Mouse (Mus musculus) layer of hippocampus, postnatal 10 days (tissue): Measurements from ENCODE around the gene Plac9a. TPM values are rescaled to one million over a fixed set of nuclear protein-coding genes. Genes with fewer than 3 reads are reported as not detected.

Experiments
- DNase-seq, 2 experiments: peaks; one replicate each; pipeline ENCODE4 v3.0.0; 2021; ENCODE audit warnings: low spot score in 2 of 2
- total RNA-seq, 2 experiments: library from RNA; stranded (reverse); gene quantifications; 2 replicates each; pipeline ENCODE4 v1.2.3; 2021

The Plac9a gene
- total RNA-seq, 2 experiments from 2014 or later, result 2.6 TPM; not detected in 1

DNA sequence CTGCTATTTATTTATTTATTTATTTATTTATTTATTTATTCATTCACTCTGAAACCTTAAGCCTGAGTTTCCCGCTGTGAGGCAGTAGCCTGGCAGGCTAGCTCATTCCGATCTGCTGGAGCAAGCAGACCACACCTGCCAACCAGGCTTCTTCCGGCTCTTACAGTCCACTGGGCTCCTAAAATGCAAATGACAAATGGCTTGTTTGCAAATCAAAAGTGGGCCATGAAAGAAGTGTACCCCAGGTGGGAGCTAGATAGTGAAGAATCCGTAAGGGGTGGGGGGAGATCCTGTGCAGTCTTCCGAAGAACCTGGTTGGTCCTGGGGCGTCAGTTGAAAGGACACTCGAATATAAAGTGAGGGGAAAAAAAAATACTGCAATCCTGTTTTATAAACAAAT lies 61.9 kb downstream of the Plac9a start:
- no peak for DNase-seq

DNA sequence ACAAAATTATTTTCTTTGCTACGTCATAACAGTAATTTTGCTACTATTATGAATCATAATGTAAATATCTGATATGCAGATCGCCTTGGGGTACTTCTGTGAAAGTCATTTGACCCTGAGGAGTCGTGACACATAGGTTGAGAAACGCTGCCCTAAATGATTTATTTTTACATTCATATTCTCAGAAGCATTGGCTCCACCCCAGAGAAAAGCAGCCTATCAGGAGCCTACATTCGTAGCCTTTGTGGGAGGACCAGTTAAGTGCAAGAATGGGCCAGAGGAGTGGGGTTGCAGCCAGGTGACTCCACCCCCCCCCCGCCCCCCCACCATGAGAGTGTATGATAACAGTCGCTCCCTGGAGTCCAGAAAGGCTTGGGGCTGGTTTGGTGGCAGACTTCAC lies 63.1 kb downstream of the Plac9a start:
- DNase-seq, result no peak

DNA sequence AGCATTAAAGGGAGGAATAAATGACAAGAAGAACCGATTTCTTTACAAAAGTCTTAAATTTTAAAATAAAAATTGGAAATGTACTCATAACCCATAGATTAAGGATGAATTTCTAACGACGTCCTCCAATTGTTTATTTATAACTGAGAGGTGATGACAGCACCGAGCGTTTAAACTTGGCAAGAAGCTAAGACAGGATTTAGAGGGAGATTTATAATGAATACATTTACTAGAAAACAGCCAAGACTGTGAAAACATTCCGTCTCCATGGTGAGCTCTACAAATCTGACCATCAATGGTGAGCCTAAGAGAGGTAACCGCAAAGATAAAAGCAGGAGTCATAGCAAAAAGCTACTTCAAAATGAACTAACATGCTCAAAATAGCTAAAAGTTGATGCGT lies 64.5 kb downstream of the Plac9a start:
- DNase-seq, result no peak

Other genes starting within 250 kb of the Plac9a start
- gene Ppif, start 208.9 kb downstream of the Plac9a start, total RNA-seq, result 10 to 100 TPM; 25.4 to 26.7 TPM
- 10 to 100 TPM; 52.0 to 55.7 TPM for gene Zcchc24, start 134.1 kb downstream of the Plac9a start, total RNA-seq
- 10 to 100 TPM; 16.6 to 17.0 TPM for gene Anxa11, start 60.9 kb downstream of the Plac9a start, total RNA-seq
- gene Tmem254a, start 24.6 kb upstream of the Plac9a start, total RNA-seq, result 10 to 100 TPM; 13.7 to 21.2 TPM
- gene Cphx1, start 35.2 kb upstream of the Plac9a start, total RNA-seq, result not detected
- gene Duxbl1, start 75.5 kb upstream of the Plac9a start, total RNA-seq, result 1 to 10 TPM in 1 of 2 experiments, not detected in 1; 1.3 TPM
- 10 to 100 TPM; 17.5 to 18.8 TPM for gene Gm9780, start 139.6 kb upstream of the Plac9a start, total RNA-seq
- 10 to 100 TPM; 35.1 to 52.3 TPM for gene Tmem254c, start 164.3 kb upstream of the Plac9a start, total RNA-seq
- gene Cphx2, start 178.4 kb upstream of the Plac9a start, total RNA-seq, result not detected
- gene Cphx3, start 179.2 kb upstream of the Plac9a start, total RNA-seq, result not detected
- gene Duxbl2, start 215.2 kb upstream of the Plac9a start, total RNA-seq, result 1 to 10 TPM in 1 of 2 experiments, under 1 TPM in 1; 0.22 to 1.1 TPM